Mouse (Mus musculus): ENCODE data around the gene Tbc1d17.

The Tbc1d17 gene

DNA sequence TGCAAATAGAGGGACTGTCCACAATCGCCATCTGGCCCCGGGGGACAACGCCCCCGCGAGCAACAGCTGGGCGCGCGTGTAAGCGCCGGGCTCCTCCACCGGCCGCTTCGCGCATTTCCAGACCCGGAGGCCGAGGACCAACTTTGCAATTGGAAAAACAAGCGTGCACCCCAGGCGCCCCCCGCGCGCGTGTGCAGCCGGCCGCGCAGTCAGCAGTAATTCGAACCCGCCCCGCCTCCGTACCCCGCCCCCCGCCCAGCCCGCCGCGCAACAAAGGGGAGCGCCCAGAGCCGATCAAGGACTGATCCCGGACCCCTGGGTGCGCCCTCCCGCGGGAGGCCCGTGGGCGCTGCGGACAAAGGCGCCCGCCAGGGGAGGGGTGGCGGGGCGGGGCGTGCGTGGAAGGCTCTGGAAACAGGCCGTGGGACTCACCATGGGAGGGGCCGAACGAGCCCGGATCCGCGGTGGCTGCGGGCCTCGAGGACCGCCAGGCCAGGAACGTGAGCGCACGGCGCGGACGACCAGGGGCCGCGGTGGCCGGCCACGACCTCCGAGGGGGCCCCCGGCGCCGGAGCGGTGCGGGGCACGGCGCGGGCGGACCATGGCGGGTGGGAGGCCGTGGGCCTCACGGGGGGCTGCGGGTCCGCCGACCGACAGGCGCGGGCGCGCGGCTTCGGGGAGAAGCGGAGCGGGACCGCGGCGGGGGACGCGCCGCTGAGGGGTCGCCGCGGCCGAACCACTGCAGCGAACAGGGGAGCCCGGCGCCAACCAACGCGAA is 20.2 kb upstream of the Tbc1d17 start:
- DNase-seq (ENCODE audit: low spot score) = peak; percentile 73

GRCm38 (mm10) chr7:44868465-44868864 is 19.6 kb upstream of the Tbc1d17 start:
- no peak for DNase-seq (ENCODE audit: low spot score)

GRCm38 (mm10) chr7:44867802-44868201 is 18.9 kb upstream of the Tbc1d17 start:
- no peak for DNase-seq (ENCODE audit: low spot score)

DNA sequence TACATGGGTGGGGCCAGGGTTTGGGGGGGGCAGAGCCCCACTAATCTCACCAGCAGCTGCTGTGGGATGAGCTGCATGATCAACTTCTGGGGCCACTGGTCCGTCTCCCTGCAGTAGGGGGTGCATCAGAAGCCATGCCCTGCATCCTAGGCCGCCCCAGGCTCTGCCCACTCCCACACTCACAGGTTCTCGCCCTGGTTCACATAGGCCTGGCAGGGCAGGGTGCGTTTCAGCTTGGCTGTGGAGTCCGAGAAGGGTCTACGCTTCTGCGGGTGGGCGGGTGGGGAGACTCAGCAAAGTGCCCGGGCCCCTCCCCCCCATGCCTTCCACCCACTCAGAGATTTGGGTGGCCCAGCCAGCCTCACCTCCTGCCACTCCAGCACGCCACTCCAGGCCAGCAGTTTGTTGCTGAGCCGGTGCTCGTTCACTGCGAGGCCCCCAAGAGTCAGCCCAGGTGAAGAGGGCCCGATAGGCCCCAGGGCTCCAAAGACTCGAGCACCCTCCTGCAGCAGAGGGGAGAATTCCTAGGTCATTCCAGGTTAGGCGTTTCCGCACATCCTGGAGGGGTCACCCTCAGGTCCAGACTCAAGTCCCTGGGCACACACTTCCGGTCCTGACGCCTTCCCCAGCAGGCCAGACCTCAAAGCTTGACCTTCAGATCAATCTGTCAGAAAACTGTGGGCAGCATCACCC is 18.3 kb upstream of the Tbc1d17 start:
- no peak for DNase-seq (ENCODE audit: low spot score)

GRCm38 (mm10) chr7:44866276-44867009 is 17.6 kb upstream of the Tbc1d17 start:
- DNase-seq (ENCODE audit: low spot score) = peak; percentile 88

DNA sequence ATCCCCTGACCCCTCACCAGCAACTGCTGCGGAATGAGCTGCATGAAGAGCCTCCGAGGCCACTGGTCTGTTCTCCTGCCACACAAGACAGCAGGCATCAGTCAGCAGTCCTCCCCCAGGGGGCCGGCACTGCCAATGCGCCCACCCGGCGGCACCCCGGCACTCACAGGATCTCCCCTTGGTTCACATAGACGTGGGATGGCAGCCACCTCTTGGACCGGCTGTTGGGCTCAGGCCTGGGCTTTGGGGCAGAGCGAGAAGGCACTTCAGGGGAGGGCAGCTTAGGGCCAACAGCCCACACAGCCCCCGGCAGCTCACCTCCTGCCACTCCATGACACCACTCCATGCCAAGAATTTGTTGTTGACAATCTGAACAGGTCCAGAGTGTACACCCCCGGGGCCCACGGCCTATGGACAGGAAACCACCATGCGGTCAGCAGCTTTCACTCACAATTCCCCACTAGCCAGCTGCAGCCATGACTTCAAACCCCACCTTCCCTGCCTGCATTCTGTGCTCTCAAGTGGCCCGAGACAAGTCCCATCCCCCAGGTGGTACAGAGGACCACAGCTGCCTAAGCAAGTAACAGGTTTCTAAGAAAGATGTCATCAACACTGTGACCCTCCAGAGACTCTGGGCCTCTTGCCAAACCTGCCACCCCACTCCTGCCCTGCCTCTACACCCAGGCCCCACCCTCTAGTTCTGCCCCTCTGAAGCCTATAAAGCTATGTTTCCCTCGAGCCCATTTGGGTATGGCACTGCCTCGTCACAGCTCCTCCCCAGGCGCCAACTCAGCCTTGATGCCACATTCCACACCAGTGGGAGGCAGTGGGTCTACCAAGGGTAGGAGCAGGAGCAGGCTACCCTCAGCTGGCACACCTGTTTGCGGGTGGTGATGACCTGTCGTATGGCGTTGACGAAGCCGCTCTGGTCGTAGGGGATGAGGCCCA is 16.0 kb upstream of the Tbc1d17 start:
- peak; percentile 59 for DNase-seq (ENCODE audit: low spot score)

- DNase-seq (ENCODE audit: low spot score) = no peak
Observed at GRCm38 (mm10) chr7:44863982-44864494, 15.2 kb upstream of the Tbc1d17 start.

- no peak for DNase-seq (ENCODE audit: low spot score)
Observed at GRCm38 (mm10) chr7:44863210-44863609, 14.3 kb upstream of the Tbc1d17 start.

DNA sequence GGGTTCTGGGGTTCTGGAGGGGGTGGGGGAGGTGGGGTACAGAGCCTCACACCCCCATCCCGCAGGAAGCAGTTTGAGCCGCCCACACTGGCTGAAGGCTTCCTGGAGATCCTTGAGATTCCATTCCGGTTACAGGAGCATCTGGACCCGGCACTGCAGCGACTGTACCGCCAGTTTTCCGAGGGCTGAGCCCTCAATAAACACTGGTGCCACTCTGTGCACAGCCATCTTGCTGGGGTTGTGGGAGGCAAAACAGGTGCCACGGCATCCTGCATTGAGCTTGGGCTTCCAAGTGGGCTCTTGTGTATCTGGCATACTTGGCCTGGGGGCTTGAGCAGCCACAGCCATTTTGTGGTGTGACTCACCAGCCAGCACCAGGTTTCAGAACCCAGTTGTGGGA is 13.6 kb upstream of the Tbc1d17 start:
- DNase-seq (ENCODE audit: low spot score) = no peak

DNA sequence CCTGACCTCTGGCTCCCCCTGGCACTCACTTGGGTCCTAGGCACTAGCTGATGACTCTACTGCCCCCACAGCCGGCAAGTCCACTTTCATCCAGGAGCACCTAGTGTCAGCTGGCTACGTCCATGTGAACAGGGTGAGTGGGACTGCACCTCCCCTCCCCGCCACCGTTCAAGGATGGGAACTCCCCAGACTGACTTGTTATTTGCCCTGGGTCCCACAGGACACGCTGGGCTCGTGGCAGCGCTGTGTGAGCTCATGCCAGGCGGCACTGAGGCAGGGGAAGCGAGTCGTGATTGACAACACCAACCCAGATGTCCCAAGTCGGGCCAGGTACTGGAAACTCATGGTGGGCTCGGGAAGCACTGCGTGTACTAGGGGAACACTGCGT is 12.5 kb upstream of the Tbc1d17 start:
- DNase-seq (ENCODE audit: low spot score) = no peak

- DNase-seq (ENCODE audit: low spot score) = peak; percentile 72
Observed at GRCm38 (mm10) chr7:44860576-44861428, 11.9 kb upstream of the Tbc1d17 start.

DNA sequence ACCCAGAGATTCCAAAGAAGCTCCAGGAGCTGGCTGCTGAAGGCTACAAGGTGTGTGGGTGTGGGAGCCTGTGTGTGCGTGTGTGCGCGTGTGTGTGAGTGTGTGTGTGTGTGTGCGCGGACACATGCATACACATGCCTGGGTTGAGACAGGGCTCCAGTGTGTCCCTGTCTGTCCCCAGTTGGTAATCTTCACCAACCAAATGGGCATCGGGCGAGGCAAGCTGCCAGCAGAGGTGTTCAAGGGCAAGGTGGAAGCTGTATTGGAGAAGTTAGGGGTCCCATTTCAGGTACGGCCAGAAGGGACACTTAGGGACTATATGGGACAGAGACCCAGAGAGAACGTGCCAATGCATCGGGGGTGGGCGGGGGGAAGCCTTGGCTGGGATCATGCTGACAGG is 11.0 kb upstream of the Tbc1d17 start:
- DNase-seq (ENCODE audit: low spot score) = no peak

DNA sequence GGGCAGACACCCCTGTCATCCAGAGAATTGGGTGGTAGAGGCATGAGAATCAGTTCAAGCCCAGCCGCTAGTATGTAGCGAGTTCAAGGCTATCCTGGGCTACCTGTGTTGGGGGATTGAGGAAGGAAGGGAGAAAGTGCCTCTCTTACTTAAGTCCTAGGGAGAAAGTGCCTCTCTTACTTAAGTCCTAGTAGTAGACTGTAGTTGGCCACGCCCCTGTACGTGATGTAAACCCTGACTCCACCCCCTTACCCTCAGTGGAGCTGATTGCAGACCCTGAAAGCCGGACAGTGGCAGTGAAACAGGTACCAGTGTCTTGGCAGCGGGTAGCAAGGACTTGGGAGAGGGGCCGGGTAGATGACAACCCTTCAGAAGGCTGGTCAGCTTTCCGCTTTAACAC is 9.0 kb upstream of the Tbc1d17 start:
- no peak for DNase-seq (ENCODE audit: low spot score)

GRCm38 (mm10) chr7:44857042-44857552 is 8.2 kb upstream of the Tbc1d17 start, which contains the start of gene Pnkp:
Gene Pnkp (plus strand): TSS chr7:44857139.
- DNase-seq (ENCODE audit: low spot score) = peak; percentile 94

DNA sequence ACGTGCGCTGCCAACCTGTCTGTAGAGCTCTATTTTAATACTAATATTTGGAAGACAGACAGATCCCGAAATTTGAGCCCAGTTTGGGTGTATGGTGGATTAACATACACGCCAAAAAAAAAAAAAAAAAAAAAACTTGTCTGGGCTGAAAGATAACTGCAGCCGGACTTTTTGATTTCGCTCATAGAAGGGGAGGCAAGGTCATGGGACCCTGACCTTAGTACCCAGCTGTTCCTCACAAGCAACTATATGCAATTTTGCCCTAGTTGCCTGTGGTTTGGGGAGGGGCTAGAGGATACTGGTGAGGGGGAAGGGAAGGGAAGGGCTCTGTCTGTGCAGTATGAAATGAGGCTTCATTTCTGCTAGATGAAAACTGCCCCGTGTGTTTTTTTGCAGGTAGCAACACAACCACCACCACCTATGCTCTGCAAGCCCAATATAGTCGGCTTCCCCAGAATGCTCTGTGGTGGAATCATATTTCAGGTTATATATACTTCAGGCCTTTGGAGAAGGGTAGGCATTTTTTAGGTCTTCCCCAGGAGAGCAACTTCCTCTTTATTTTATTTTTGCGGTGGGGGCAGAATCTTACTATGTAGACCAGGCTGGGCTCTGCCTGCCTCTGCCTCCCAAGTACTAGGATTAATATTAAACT is 7.5 kb upstream of the Tbc1d17 start:
- DNase-seq (ENCODE audit: low spot score) = no peak

- DNase-seq (ENCODE audit: low spot score) = no peak
Observed at GRCm38 (mm10) chr7:44855036-44855435, 6.2 kb upstream of the Tbc1d17 start.

- DNase-seq (ENCODE audit: low spot score) = no peak
Observed at GRCm38 (mm10) chr7:44854356-44855031, 5.6 kb upstream of the Tbc1d17 start.

GRCm38 (mm10) chr7:44853596-44854355 is 4.9 kb upstream of the Tbc1d17 start:
- no peak for DNase-seq (ENCODE audit: low spot score)
